Mouse (Mus musculus) myocyte (in vitro differentiated cells): ENCODE measurements around the gene Golm1.

Experiments
- CEBPB ChIP-seq: IDR thresholded peaks from 2 replicates; pipeline ENCODE4 v1.6.1; 2011; ENCODE audit warnings: mild to moderate bottlenecking, moderate library complexity; ENCODE audit not compliant: poor library complexity, insufficient read depth, severe bottlenecking
- E2F4 ChIP-seq: IDR thresholded peaks from one replicate; pipeline ENCODE4 v1.6.1; 2011; ENCODE audit warnings: mild to moderate bottlenecking, control low read depth, moderate library complexity; ENCODE audit not compliant: insufficient read depth
- MAX ChIP-seq: IDR thresholded peaks from one replicate; pipeline ENCODE4 v1.6.1; 2011; ENCODE audit warnings: low read depth, mild to moderate bottlenecking, control low read depth
- MYOD1 ChIP-seq, 3 experiments: IDR thresholded peaks; one replicate each; pipeline ENCODE4 v1.6.1; 2011; ENCODE audit warnings: control low read depth in 2 of 3, low read depth in 2 of 3, mild to moderate bottlenecking in 2 of 3, moderate library complexity in 1 of 3; ENCODE audit not compliant: insufficient read length in 2 of 3, control insufficient read depth in 1 of 3
- POLR2A ChIP-seq: IDR thresholded peaks from one replicate; pipeline ENCODE4 v1.6.1; 2011; ENCODE audit warnings: low read depth, mild to moderate bottlenecking, control low read depth, moderate library complexity; ENCODE audit not compliant: insufficient read length
- POLR2AphosphoS2 ChIP-seq: IDR thresholded peaks from one replicate; pipeline ENCODE4 v1.6.1; 2011; ENCODE audit warnings: low read depth, control low read depth; ENCODE audit not compliant: insufficient read length
- TCF12 ChIP-seq: IDR thresholded peaks from one replicate; pipeline ENCODE4 v1.6.1; 2011; ENCODE audit warnings: mild to moderate bottlenecking, control low read depth; ENCODE audit not compliant: poor library complexity, insufficient read depth, severe bottlenecking
- TCF3 ChIP-seq: IDR thresholded peaks from one replicate; pipeline ENCODE4 v1.6.1; 2011; ENCODE audit warnings: low read depth, control low read depth; ENCODE audit not compliant: insufficient read length
- USF1 ChIP-seq: IDR thresholded peaks from one replicate; pipeline ENCODE4 v1.6.1; 2011; ENCODE audit warnings: low read depth, mild to moderate bottlenecking, control low read depth, moderate library complexity

DNA sequence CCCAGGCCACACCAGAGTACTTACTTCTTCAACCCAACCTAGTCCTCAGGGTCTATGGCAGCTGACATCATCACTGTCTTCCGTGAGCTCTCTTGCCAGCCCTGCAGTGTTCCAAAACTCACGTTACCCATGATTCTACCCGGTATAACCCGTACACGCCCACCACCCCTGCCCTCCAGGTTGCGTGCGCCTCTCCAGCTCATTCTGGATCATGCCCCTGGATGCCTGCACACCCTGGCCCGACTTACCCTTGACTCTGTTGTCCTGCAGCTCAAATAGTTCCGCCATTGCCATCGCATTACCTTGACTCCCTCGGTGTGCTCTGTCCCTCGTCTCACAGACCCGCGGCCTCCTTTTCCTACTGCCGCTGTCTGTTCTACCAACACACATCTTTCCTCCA is 34.6 kb upstream of the Golm1 start, which contains the start of gene Spata31d1a:
- TF ChIP-seq POLR2A (no peak), CEBPB (no peak), MYOD1 (IDR thresholded peaks at IDR 0.05; ENCODE audit: control insufficient read depth in 1 of 3, insufficient read length in 2 of 3, low read depth in 2 of 3) (no peak), TCF12 (no peak), MAX (no peak), USF1 (no peak), TCF3 (no peak), E2F4 (no peak), POLR2AphosphoS2 (no peak)
